Comparison of ENCODE assay signal across 22 mouse cellular contexts in genomic region chr12:98896761-98897160, GRCm38 (mm10). TPM values are rescaled to one million over a fixed set of nuclear protein-coding genes. Genes with fewer than 3 reads are reported as not detected.
"Had no signal": no experiment of that assay in that cellular context is flagged by ENCODE, and none has a peak within 500 bp of the region (broad histone marks: within the 10 kb centered on the region; RNA-seq: fewer than 3 reads in every experiment).

No protein-coding gene starts in this region.

- H3K27ac ChIP-seq: lung, embryonic 15.5 days; macrophage; midbrain, embryonic 13.5 days; midbrain, embryonic 15.5 days; neural tube, embryonic 13.5 days; neural tube, embryonic 15.5 days; stomach, embryonic 15.5 days; stomach, postnatal 0 days had no signal

- DNase-seq: lung, adult 2 months; lung, postnatal 14 days; lung, postnatal 36 days; retina, postnatal 1 day; right cerebral cortex, adult 18-20 months; right cerebral cortex, postnatal 25 days; right cerebral cortex, postnatal 4 days; spleen, adult 18-20 months; thymus, adult 2 months; thymus, postnatal 25 days; thymus, postnatal 4 days had no signal

- H3K36me3 ChIP-seq: lung, embryonic 15.5 days; midbrain, embryonic 13.5 days; midbrain, embryonic 15.5 days; neural tube, embryonic 13.5 days; neural tube, embryonic 15.5 days; stomach, embryonic 15.5 days had no signal

- H3K9ac ChIP-seq: lung, embryonic 15.5 days; midbrain, embryonic 13.5 days; midbrain, embryonic 15.5 days; neural tube, embryonic 13.5 days; neural tube, embryonic 15.5 days; stomach, embryonic 15.5 days had no signal

- H3K4me3 ChIP-seq: lung, embryonic 15.5 days; megakaryocyte, embryonic 14.5 days; midbrain, embryonic 13.5 days; midbrain, embryonic 15.5 days; neural tube, embryonic 13.5 days; neural tube, embryonic 15.5 days; stomach, embryonic 15.5 days had no signal

- H3K27me3 ChIP-seq: midbrain, embryonic 13.5 days; midbrain, embryonic 15.5 days; neural tube, embryonic 15.5 days had no signal

- ATAC-seq: lung, postnatal 0 days; midbrain, embryonic 13.5 days; midbrain, embryonic 15.5 days had no signal

- H3K4me1 ChIP-seq: stomach, embryonic 15.5 days had no signal

RNA-seq across cellular contexts. Expression of gene Ttc8, which starts 23.6 kb away (rescaled TPM):
- total RNA-seq: monocyte, adult 5-6 weeks had no signal
